Mouse (Mus musculus): Measurements from ENCODE around the gene Ddx50. TPM values are rescaled to one million over a fixed set of nuclear protein-coding genes. Genes with fewer than 3 reads are reported as not detected.

The Ddx50 gene
- polyA plus RNA-seq, 1 experiment from 2014 or later, result 92.3 TPM

DNA sequence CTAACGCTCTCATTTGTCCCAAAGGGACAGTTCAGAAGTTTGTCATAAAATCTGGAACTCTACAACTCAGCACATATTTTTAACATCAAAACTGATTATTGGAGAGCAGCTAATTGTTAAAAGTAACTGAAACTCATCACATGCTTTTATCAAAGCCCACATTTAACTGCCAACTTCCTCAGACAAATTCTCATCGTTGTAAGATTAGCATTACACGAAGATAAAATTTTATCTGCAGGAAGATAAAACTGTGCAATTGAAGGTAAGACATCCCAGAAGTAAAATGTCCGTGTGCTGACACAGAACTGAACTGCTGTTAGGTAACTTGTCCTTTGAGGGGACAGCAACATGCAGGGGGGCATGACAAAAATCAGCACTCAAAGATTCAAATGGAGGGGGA is 82.2 kb downstream of the Ddx50 start:
- H3K4me2 ChIP-seq, result no peak overlapping the region
- H3K27me3 ChIP-seq, result no peaks in the 10 kb centered on the region
- H3K27ac ChIP-seq, result no peak overlapping the region
- no peak for ATAC-seq (ENCODE audit: low FRiP score)
- no peak overlapping the region for H3K9ac ChIP-seq
- peaks cover 90% of the 10 kb centered on the region for H3K36me3 ChIP-seq
- H3K9me3 ChIP-seq, result no peaks in the 10 kb centered on the region
- no peaks in the 10 kb centered on the region for H3K4me1 ChIP-seq (replicated peaks)
- whole genome bisulfite sequencing, result 95% methylated on average over 4 of the region's 4 CpGs
- H3K4me3 ChIP-seq, result no peak overlapping the region

Small RNA genes lying within 50 kb of the gene (microRNA-seq; reads per million reads assigned to microRNA genes)
- not detected for gene Mir7215

Other genes starting within 250 kb of the Ddx50 start
- 0.70 and 0.89 TPM in 2 replicates for gene Hkdc1, start 228.7 kb downstream of the Ddx50 start, polyA plus RNA-seq (2015; fragmentation: Nextera tagmentation; extraction: Ambion mirVana)
- 1.4 and 1.6 TPM in 2 replicates for gene 4930507D05Rik, start 201.7 kb downstream of the Ddx50 start, polyA plus RNA-seq (2015; fragmentation: Nextera tagmentation; extraction: Ambion mirVana)
- gene Supv3l1, start 201.5 kb downstream of the Ddx50 start, polyA plus RNA-seq (2015; fragmentation: Nextera tagmentation; extraction: Ambion mirVana), result 19.9 and 21.8 TPM in 2 replicates
- gene Vps26a, start 164.4 kb downstream of the Ddx50 start, polyA plus RNA-seq (2015; fragmentation: Nextera tagmentation; extraction: Ambion mirVana), result 65.1 and 65.4 TPM in 2 replicates
- gene Srgn, start 123.8 kb downstream of the Ddx50 start, polyA plus RNA-seq (2015; fragmentation: Nextera tagmentation; extraction: Ambion mirVana), result 8.3 and 10.9 TPM in 2 replicates
- 66.8 and 68.0 TPM in 2 replicates for gene Kif1bp, start 72.8 kb downstream of the Ddx50 start, polyA plus RNA-seq (2015; fragmentation: Nextera tagmentation; extraction: Ambion mirVana)
- 17.1 and 17.7 TPM in 2 replicates for gene Ddx21, start 48.9 kb downstream of the Ddx50 start, polyA plus RNA-seq (2015; fragmentation: Nextera tagmentation; extraction: Ambion mirVana)
- 2.1 and 3.0 TPM in 2 replicates for gene Stox1, start 74.9 kb upstream of the Ddx50 start, polyA plus RNA-seq (2015; fragmentation: Nextera tagmentation; extraction: Ambion mirVana)
- gene Ccar1, start 141.1 kb upstream of the Ddx50 start, polyA plus RNA-seq (2015; fragmentation: Nextera tagmentation; extraction: Ambion mirVana), result 113 and 118 TPM in 2 replicates